Mouse (Mus musculus): ENCODE measurements at regions not wholly inside any gene's neighbourhood (a gene's known extent, or its start where the extent isn't known, plus 50 kb on each side); places are given as distances from the start of the nearest gene placed in this dataset.

GRCm38 (mm10) chr13:99049699-99050098 lies 65.3 kb upstream of the 1700024P04Rik start:
- Histone ChIP-seq H3K27ac (no peak overlapping the region), H3K9me3 (ENCODE audit: control insufficient read depth, low read length) (no peaks in the 10 kb centered on the region), H3K36me3 (replicated peaks; ENCODE audit: control insufficient read depth, insufficient read depth) (no peaks in the 10 kb centered on the region), H3K27me3 (ENCODE audit: control insufficient read depth, insufficient read depth, low read length) (no peaks in the 10 kb centered on the region), H3K9ac (no peak overlapping the region), H3K4me1 (replicated peaks; ENCODE audit: control insufficient read depth, insufficient read depth, low read length) (no peaks in the 10 kb centered on the region), H3K4me3 (replicated peaks; ENCODE audit: low read length) (no peak overlapping the region), H3K4me2 (replicated peaks) (no peak overlapping the region)
- no peak for ATAC-seq (ENCODE audit: low FRiP score)
- 59% methylated on average over 4 of the region's 4 CpGs for WGBS
- no peak for DNase-seq (ENCODE audit: low spot score)

GRCm38 (mm10) chr13:99048651-99049100 lies 64.3 kb upstream of the 1700024P04Rik start:
- Histone ChIP-seq H3K4me2 (replicated peaks) (no peak overlapping the region), H3K4me3 (replicated peaks; ENCODE audit: low read length) (no peak overlapping the region), H3K27me3 (ENCODE audit: control insufficient read depth, insufficient read depth, low read length) (no peaks in the 10 kb centered on the region), H3K9ac (no peak overlapping the region), H3K36me3 (replicated peaks; ENCODE audit: control insufficient read depth, insufficient read depth) (no peaks in the 10 kb centered on the region), H3K27ac (no peak overlapping the region), H3K4me1 (replicated peaks; ENCODE audit: control insufficient read depth, insufficient read depth, low read length) (no peaks in the 10 kb centered on the region), H3K9me3 (ENCODE audit: control insufficient read depth, low read length) (no peaks in the 10 kb centered on the region)
- 88% methylated on average over 5 of the region's 5 CpGs for WGBS
- DNase-seq (ENCODE audit: low spot score) (no peak), ATAC-seq (ENCODE audit: low FRiP score) (no peak)

- no peak for ATAC-seq (ENCODE audit: low FRiP score)
- no peaks in the 10 kb centered on the region for H3K9me3 ChIP-seq (ENCODE audit: control insufficient read depth, low read length)
These were observed 62.9 kb upstream of the 1700024P04Rik start for GRCm38 (mm10) chr13:99047219-99047618.

GRCm38 (mm10) chr13:99046737-99047136 lies 62.4 kb upstream of the 1700024P04Rik start:
- no peak overlapping the region for H3K27ac ChIP-seq
- H3K4me2 ChIP-seq (replicated peaks) = no peak overlapping the region
- no peaks in the 10 kb centered on the region for H3K9me3 ChIP-seq (ENCODE audit: control insufficient read depth, low read length)
- ATAC-seq (ENCODE audit: low FRiP score) (no peak), DNase-seq (ENCODE audit: low spot score) (no peak)
- 72% methylated on average over 1 of the region's 1 CpGs for WGBS
- no peak overlapping the region for H3K9ac ChIP-seq
- H3K27me3 ChIP-seq (ENCODE audit: control insufficient read depth, insufficient read depth, low read length) = no peaks in the 10 kb centered on the region
- no peaks in the 10 kb centered on the region for H3K36me3 ChIP-seq (replicated peaks; ENCODE audit: control insufficient read depth, insufficient read depth)
- no peak overlapping the region for H3K4me3 ChIP-seq (replicated peaks; ENCODE audit: low read length)
- no peaks in the 10 kb centered on the region for H3K4me1 ChIP-seq (replicated peaks; ENCODE audit: control insufficient read depth, insufficient read depth, low read length)

More at GRCm38 (mm10) chr13:99047219-99047618, 62.9 kb upstream of the 1700024P04Rik start:
- Histone ChIP-seq H3K36me3 (replicated peaks; ENCODE audit: control insufficient read depth, insufficient read depth) (no peaks in the 10 kb centered on the region), H3K4me3 (replicated peaks; ENCODE audit: low read length) (no peak overlapping the region), H3K9ac (no peak overlapping the region), H3K4me2 (replicated peaks) (no peak overlapping the region), H3K4me1 (replicated peaks; ENCODE audit: control insufficient read depth, insufficient read depth, low read length) (no peaks in the 10 kb centered on the region), H3K27ac (no peak overlapping the region), H3K27me3 (ENCODE audit: control insufficient read depth, insufficient read depth, low read length) (no peaks in the 10 kb centered on the region)
- DNase-seq (ENCODE audit: low spot score) = no peak
- 61% methylated on average over 7 of the region's 7 CpGs for WGBS

- Histone ChIP-seq H3K9ac (no peak overlapping the region), H3K4me2 (replicated peaks) (no peak overlapping the region), H3K4me3 (replicated peaks; ENCODE audit: low read length) (no peak overlapping the region), H3K36me3 (replicated peaks; ENCODE audit: control insufficient read depth, insufficient read depth) (no peaks in the 10 kb centered on the region), H3K27me3 (ENCODE audit: control insufficient read depth, insufficient read depth, low read length) (no peaks in the 10 kb centered on the region), H3K9me3 (ENCODE audit: control insufficient read depth, low read length) (no peaks in the 10 kb centered on the region), H3K27ac (no peak overlapping the region), H3K4me1 (replicated peaks; ENCODE audit: control insufficient read depth, insufficient read depth, low read length) (no peaks in the 10 kb centered on the region)
- DNase-seq (ENCODE audit: low spot score) = no peak
- ATAC-seq (ENCODE audit: low FRiP score) = no peak
- WGBS = 91% methylated on average over 6 of the region's 6 CpGs
These were observed 57.7 kb upstream of the 1700024P04Rik start for GRCm38 (mm10) chr13:99042086-99042485.

- DNase-seq (ENCODE audit: low spot score) = no peak
- no peak overlapping the region for H3K9ac ChIP-seq
- WGBS = 94% methylated on average over 6 of the region's 6 CpGs
- no peaks in the 10 kb centered on the region for H3K9me3 ChIP-seq (ENCODE audit: control insufficient read depth, low read length)
- no peak overlapping the region for H3K27ac ChIP-seq
- no peak overlapping the region for H3K4me3 ChIP-seq (replicated peaks; ENCODE audit: low read length)
- no peak for ATAC-seq (ENCODE audit: low FRiP score)
- H3K4me1 ChIP-seq (replicated peaks; ENCODE audit: control insufficient read depth, insufficient read depth, low read length) = no peaks in the 10 kb centered on the region
- H3K4me2 ChIP-seq (replicated peaks) = no peak overlapping the region
- H3K36me3 ChIP-seq (replicated peaks; ENCODE audit: control insufficient read depth, insufficient read depth) = no peaks in the 10 kb centered on the region
- no peaks in the 10 kb centered on the region for H3K27me3 ChIP-seq (ENCODE audit: control insufficient read depth, insufficient read depth, low read length)
These were observed 56.9 kb upstream of the 1700024P04Rik start for GRCm38 (mm10) chr13:99041256-99041655.

GRCm38 (mm10) chr13:99040846-99041245 lies 56.5 kb upstream of the 1700024P04Rik start:
- ATAC-seq (ENCODE audit: low FRiP score) = no peak
- no peak overlapping the region for H3K4me2 ChIP-seq (replicated peaks)
- 97% methylated on average over 6 of the region's 6 CpGs for WGBS

GRCm38 (mm10) chr13:99040171-99040570 lies 55.8 kb upstream of the 1700024P04Rik start:
- no peak for DNase-seq (ENCODE audit: low spot score)
- Histone ChIP-seq H3K27ac (no peak overlapping the region), H3K4me2 (replicated peaks) (no peak overlapping the region), H3K4me1 (replicated peaks; ENCODE audit: control insufficient read depth, insufficient read depth, low read length) (no peaks in the 10 kb centered on the region), H3K9me3 (ENCODE audit: control insufficient read depth, low read length) (no peaks in the 10 kb centered on the region), H3K36me3 (replicated peaks; ENCODE audit: control insufficient read depth, insufficient read depth) (no peaks in the 10 kb centered on the region), H3K9ac (no peak overlapping the region), H3K4me3 (replicated peaks; ENCODE audit: low read length) (no peak overlapping the region), H3K27me3 (ENCODE audit: control insufficient read depth, insufficient read depth, low read length) (no peaks in the 10 kb centered on the region)
- ATAC-seq (ENCODE audit: low FRiP score) = no peak
- 55% methylated on average over 4 of the region's 4 CpGs for WGBS

More at GRCm38 (mm10) chr13:99040846-99041245, 56.5 kb upstream of the 1700024P04Rik start:
- Histone ChIP-seq H3K27ac (no peak overlapping the region), H3K36me3 (replicated peaks; ENCODE audit: control insufficient read depth, insufficient read depth) (no peaks in the 10 kb centered on the region), H3K9ac (no peak overlapping the region), H3K4me3 (replicated peaks; ENCODE audit: low read length) (no peak overlapping the region), H3K27me3 (ENCODE audit: control insufficient read depth, insufficient read depth, low read length) (no peaks in the 10 kb centered on the region), H3K9me3 (ENCODE audit: control insufficient read depth, low read length) (no peaks in the 10 kb centered on the region), H3K4me1 (replicated peaks; ENCODE audit: control insufficient read depth, insufficient read depth, low read length) (no peaks in the 10 kb centered on the region)
- no peak for DNase-seq (ENCODE audit: low spot score)

GRCm38 (mm10) chr13:99039063-99039385 lies 54.7 kb upstream of the 1700024P04Rik start:
- 88% methylated on average over 7 of the region's 7 CpGs for WGBS
- 0 out of 2 replicates have a peak, but pooled peaks cover under 1% of the 10 kb centered on the region for H3K4me1 ChIP-seq (replicated peaks; ENCODE audit: control insufficient read depth, insufficient read depth, low read length)
- no peaks in the 10 kb centered on the region for H3K27me3 ChIP-seq (ENCODE audit: control insufficient read depth, insufficient read depth, low read length)

More at GRCm38 (mm10) chr13:99039063-99039385, 54.7 kb upstream of the 1700024P04Rik start:
- Histone ChIP-seq H3K4me2 (replicated peaks) (no peak overlapping the region), H3K27ac (no peak overlapping the region), H3K9ac (no peak overlapping the region), H3K9me3 (ENCODE audit: control insufficient read depth, low read length) (no peaks in the 10 kb centered on the region), H3K4me3 (replicated peaks; ENCODE audit: low read length) (no peak overlapping the region), H3K36me3 (replicated peaks; ENCODE audit: control insufficient read depth, insufficient read depth) (no peaks in the 10 kb centered on the region)
- no peak for DNase-seq (ENCODE audit: low spot score)
- ATAC-seq (ENCODE audit: low FRiP score) = no peak
